Mouse (Mus musculus) CH12.LX (cell line): ENCODE measurements around the gene Gna15.

Experiments used
- CTCF ChIP-seq, 2 experiments: IDR thresholded peaks in 1 of 2; conservative IDR thresholded peaks in 1 of 2; 2 replicates each; pipeline ENCODE4 v1.5.1; 2011 to 2012; ENCODE audit warnings: low read depth in 2 of 2, low read length in 2 of 2, improper control_type of control experiment in 1 of 2, inconsistent platforms in 1 of 2, mild to moderate bottlenecking in 1 of 2, moderate library complexity in 1 of 2
- JUND ChIP-seq: conservative IDR thresholded peaks from 2 replicates; pipeline ENCODE4 v1.6.1; 2011; ENCODE audit warnings: low read depth, low read length, improper control_type of control experiment
- NRF1 ChIP-seq: IDR thresholded peaks from 2 replicates; pipeline ENCODE4 v1.6.1; 2014; ENCODE audit warnings: low read depth, mild to moderate bottlenecking, inconsistent platforms, low read length, improper control_type of control experiment, moderate library complexity
- ZNF384 ChIP-seq: IDR thresholded peaks from 2 replicates; pipeline ENCODE4 v1.6.1; 2012; ENCODE audit warnings: low read depth, low read length, improper control_type of control experiment, inconsistent platforms

GRCm38 (mm10) chr10:81499250-81499901 lies 24.6 kb downstream of the Gna15 start:
- TF ChIP-seq NRF1 (no peak), CTCF (conservative IDR thresholded peaks at IDR 0.05 in 1 of 2, IDR thresholded peaks at IDR 0.05 in 1 of 2; ENCODE audit: low read depth in 2 of 2, low read length in 2 of 2) (no peak), ZNF384 (no peak), JUND (no peak)
